Mouse (Mus musculus): ENCODE data around the gene Olfr1214. TPM values are rescaled to one million over a fixed set of nuclear protein-coding genes. Genes with fewer than 3 reads are reported as not detected.
"Not testable (repeated sequence)": the region's sequence is repeated elsewhere in the genome, so short reads cannot be mapped to it uniquely, and the experiment has no call there.

Olfr1214 gene
- total RNA-seq (2014; fragmentation: Nextera tagmentation) (not detected in 2 replicates), total RNA-seq (2017) (not detected in 2 replicates)

GRCm38 (mm10) chr2:88992553-88992952, at the start of gene Olfr1214:
Gene Olfr1214, minus strand, starts transcription at chr2:88992653.
- ATAC-seq (replicated peaks; ENCODE audit: low FRiP score, low TSS enrichment, poor library complexity, severe bottlenecking) = no peak

GRCm38 (mm10) chr2:89031965-89032364, 39.5 kb upstream of the Olfr1214 start, which contains the start of gene Olfr1217:
Gene Olfr1217, minus strand, starts transcription at chr2:89032065.
- ATAC-seq (replicated peaks; ENCODE audit: low FRiP score, low TSS enrichment, poor library complexity, severe bottlenecking) = no peak

GRCm38 (mm10) chr2:89021436-89021835, 29.0 kb upstream of the Olfr1214 start:
- ATAC-seq (replicated peaks; ENCODE audit: low FRiP score, low TSS enrichment, poor library complexity, severe bottlenecking) = not testable (repeated sequence)

- no peak for ATAC-seq (replicated peaks; ENCODE audit: low FRiP score, low TSS enrichment, poor library complexity, severe bottlenecking)
Observed at GRCm38 (mm10) chr2:89018240-89018639, 25.8 kb upstream of the Olfr1214 start, which contains the start of gene Olfr1216. Gene Olfr1216, minus strand, starts transcription at chr2:89018340.

GRCm38 (mm10) chr2:89006873-89007272, 14.4 kb upstream of the Olfr1214 start, which contains the start of gene Olfr1215:
Gene Olfr1215, minus strand, starts transcription at chr2:89006973.
- no peak for ATAC-seq (replicated peaks; ENCODE audit: low FRiP score, low TSS enrichment, poor library complexity, severe bottlenecking)

- no peak for ATAC-seq (replicated peaks; ENCODE audit: low FRiP score, low TSS enrichment, poor library complexity, severe bottlenecking)
Observed at GRCm38 (mm10) chr2:88980181-88980580, 12.3 kb downstream of the Olfr1214 start, which contains the start of gene Gm13762. Gene Gm13762, minus strand, starts transcription at chr2:88980281.

- ATAC-seq (replicated peaks; ENCODE audit: low FRiP score, low TSS enrichment, poor library complexity, severe bottlenecking) = no peak
Observed at GRCm38 (mm10) chr2:88953669-88954068, 38.8 kb downstream of the Olfr1214 start, which contains the start of gene Olfr1212. Gene Olfr1212, plus strand, starts transcription at chr2:88953969.

GRCm38 (mm10) chr2:88938011-88938410, 54.4 kb downstream of the Olfr1214 start, which contains the start of gene Olfr1211:
Gene Olfr1211, minus strand, starts transcription at chr2:88938111.
- no peak for ATAC-seq (replicated peaks; ENCODE audit: low FRiP score, low TSS enrichment, poor library complexity, severe bottlenecking)

Other genes with a start within 250 kb of the Olfr1214 start
- gene Olfr1198, start 241.3 kb downstream of the Olfr1214 start, total RNA-seq (2014; fragmentation: Nextera tagmentation) = not detected in 2 replicates
- not detected in 2 replicates for gene Olfr1198, start 241.3 kb downstream of the Olfr1214 start, total RNA-seq (2017)
- gene Olfr1199, start 232.2 kb downstream of the Olfr1214 start, total RNA-seq (2014; fragmentation: Nextera tagmentation) = not detected in 2 replicates
- not detected in 2 replicates for gene Olfr1199, start 232.2 kb downstream of the Olfr1214 start, total RNA-seq (2017)
- gene Olfr1200, start 222.2 kb downstream of the Olfr1214 start, total RNA-seq (2014; fragmentation: Nextera tagmentation) = not detected in 2 replicates
- not detected in 2 replicates for gene Olfr1200, start 222.2 kb downstream of the Olfr1214 start, total RNA-seq (2017)
- not detected in 2 replicates for gene Olfr1201, start 199.6 kb downstream of the Olfr1214 start, total RNA-seq (2014; fragmentation: Nextera tagmentation)
- gene Olfr1201, start 199.6 kb downstream of the Olfr1214 start, total RNA-seq (2017) = not detected in 2 replicates
- gene Olfr1202, start 178.2 kb downstream of the Olfr1214 start, total RNA-seq (2014; fragmentation: Nextera tagmentation) = not detected in 2 replicates
- not detected in 2 replicates for gene Olfr1202, start 178.2 kb downstream of the Olfr1214 start, total RNA-seq (2017)
- not detected in 2 replicates for gene Olfr1205, start 162.9 kb downstream of the Olfr1214 start, total RNA-seq (2014; fragmentation: Nextera tagmentation)
- not detected in 2 replicates for gene Olfr1205, start 162.9 kb downstream of the Olfr1214 start, total RNA-seq (2017)
- not detected in 2 replicates for gene Olfr1204, start 143.4 kb downstream of the Olfr1214 start, total RNA-seq (2014; fragmentation: Nextera tagmentation)
- gene Olfr1204, start 143.4 kb downstream of the Olfr1214 start, total RNA-seq (2017) = not detected in 2 replicates
- not detected in 2 replicates for gene Olfr1206, start 129.4 kb downstream of the Olfr1214 start, total RNA-seq (2014; fragmentation: Nextera tagmentation)
- not detected in 2 replicates for gene Olfr1206, start 129.4 kb downstream of the Olfr1214 start, total RNA-seq (2017)
- gene Olfr1208, start 90.3 kb downstream of the Olfr1214 start, total RNA-seq (2014; fragmentation: Nextera tagmentation) = not detected in 2 replicates
- not detected in 2 replicates for gene Olfr1208, start 90.3 kb downstream of the Olfr1214 start, total RNA-seq (2017)
- not detected in 2 replicates for gene Olfr1209, start 77.5 kb downstream of the Olfr1214 start, total RNA-seq (2014; fragmentation: Nextera tagmentation)
- not detected in 2 replicates for gene Olfr1209, start 77.5 kb downstream of the Olfr1214 start, total RNA-seq (2017)
- gene Olfr1211, start 54.5 kb downstream of the Olfr1214 start, total RNA-seq (2014; fragmentation: Nextera tagmentation) = not detected in 2 replicates
- gene Olfr1211, start 54.5 kb downstream of the Olfr1214 start, total RNA-seq (2017) = not detected in 2 replicates
- not detected in 2 replicates for gene Olfr1212, start 38.7 kb downstream of the Olfr1214 start, total RNA-seq (2014; fragmentation: Nextera tagmentation)
- gene Olfr1212, start 38.7 kb downstream of the Olfr1214 start, total RNA-seq (2017) = not detected in 2 replicates
- not detected in 2 replicates for gene Gm13762, start 12.4 kb downstream of the Olfr1214 start, total RNA-seq (2014; fragmentation: Nextera tagmentation)
- gene Gm13762, start 12.4 kb downstream of the Olfr1214 start, total RNA-seq (2017) = not detected in 2 replicates
- not detected in 2 replicates for gene Olfr1215, start 14.3 kb upstream of the Olfr1214 start, total RNA-seq (2014; fragmentation: Nextera tagmentation)
- gene Olfr1215, start 14.3 kb upstream of the Olfr1214 start, total RNA-seq (2017) = not detected in 2 replicates
- gene Olfr1216, start 25.7 kb upstream of the Olfr1214 start, total RNA-seq (2014; fragmentation: Nextera tagmentation) = not detected in 2 replicates
- not detected in 2 replicates for gene Olfr1216, start 25.7 kb upstream of the Olfr1214 start, total RNA-seq (2017)
- not detected in 2 replicates for gene Olfr1217, start 39.4 kb upstream of the Olfr1214 start, total RNA-seq (2014; fragmentation: Nextera tagmentation)
- not detected in 2 replicates for gene Olfr1217, start 39.4 kb upstream of the Olfr1214 start, total RNA-seq (2017)
- not detected in 2 replicates for gene Olfr1218, start 68.5 kb upstream of the Olfr1214 start, total RNA-seq (2014; fragmentation: Nextera tagmentation)
- not detected in 2 replicates for gene Olfr1218, start 68.5 kb upstream of the Olfr1214 start, total RNA-seq (2017)
- gene Olfr1219, start 90.9 kb upstream of the Olfr1214 start, total RNA-seq (2014; fragmentation: Nextera tagmentation) = not detected in 2 replicates
- not detected in 2 replicates for gene Olfr1219, start 90.9 kb upstream of the Olfr1214 start, total RNA-seq (2017)
- not detected in 2 replicates for gene Olfr1220, start 114.2 kb upstream of the Olfr1214 start, total RNA-seq (2014; fragmentation: Nextera tagmentation)
- gene Olfr1220, start 114.2 kb upstream of the Olfr1214 start, total RNA-seq (2017) = not detected in 2 replicates
- not detected in 2 replicates for gene Olfr1221, start 124.6 kb upstream of the Olfr1214 start, total RNA-seq (2014; fragmentation: Nextera tagmentation)
- not detected in 2 replicates for gene Olfr1221, start 124.6 kb upstream of the Olfr1214 start, total RNA-seq (2017)
- gene Olfr1222, start 140.4 kb upstream of the Olfr1214 start, total RNA-seq (2014; fragmentation: Nextera tagmentation) = not detected in 2 replicates
- not detected in 2 replicates for gene Olfr1222, start 140.4 kb upstream of the Olfr1214 start, total RNA-seq (2017)
- gene Olfr1223, start 158.9 kb upstream of the Olfr1214 start, total RNA-seq (2014; fragmentation: Nextera tagmentation) = not detected in 2 replicates
- gene Olfr1223, start 158.9 kb upstream of the Olfr1214 start, total RNA-seq (2017) = not detected in 2 replicates
- gene Olfr1224-ps1, start 171.4 kb upstream of the Olfr1214 start, total RNA-seq (2014; fragmentation: Nextera tagmentation) = not detected in 2 replicates
- gene Olfr1224-ps1, start 171.4 kb upstream of the Olfr1214 start, total RNA-seq (2017) = not detected in 2 replicates
- not detected in 2 replicates for gene Olfr1225, start 182.0 kb upstream of the Olfr1214 start, total RNA-seq (2014; fragmentation: Nextera tagmentation)
- not detected in 2 replicates for gene Olfr1225, start 182.0 kb upstream of the Olfr1214 start, total RNA-seq (2017)
- not detected in 2 replicates for gene Olfr1226, start 207.4 kb upstream of the Olfr1214 start, total RNA-seq (2014; fragmentation: Nextera tagmentation)
- gene Olfr1226, start 207.4 kb upstream of the Olfr1214 start, total RNA-seq (2017) = not detected in 2 replicates

Data from megakaryocyte-erythroid progenitor cell, adult 5-6 weeks (primary cell).